Mouse (Mus musculus) limb, embryonic 13.5 days (tissue): Measurements from ENCODE around the gene Sidt1. TPM values are rescaled to one million over a fixed set of nuclear protein-coding genes. Genes with fewer than 3 reads are reported as not detected.

Source experiments
- ATAC-seq: fragments of 200-750 bp; cut with Nextera tagmentation; 2 replicates; pipeline ENCODE4 v1.8.0; 2017; ENCODE audit warnings: low read depth, moderate number of reproducible peaks, moderate TSS enrichment; ENCODE audit not compliant: low FRiP score
- H3K27ac ChIP-seq: fragments of 300-500 bp; sonication (generic); 2 replicates; pipeline ENCODE4 v1.5.1; 2015; ENCODE audit warnings: inconsistent platforms, mild to moderate bottlenecking, moderate library complexity
- H3K27me3 ChIP-seq: fragments of 300-500 bp; sonication (generic); 2 replicates; pipeline ENCODE4 v1.6.1; 2015; ENCODE audit warnings: mild to moderate bottlenecking, inconsistent platforms
- H3K36me3 ChIP-seq: fragments of 300-500 bp; sonication (generic); 2 replicates; pipeline ENCODE4 v1.6.1; 2015; ENCODE audit warnings: inconsistent platforms, mild to moderate bottlenecking, moderate library complexity
- H3K4me1 ChIP-seq: fragments of 300-500 bp; sonication (generic); 2 replicates; pipeline ENCODE4 v1.6.1; 2015; ENCODE audit warnings: inconsistent platforms
- H3K4me2 ChIP-seq: fragments of 300-500 bp; sonication (generic); replicated peaks from 2 replicates; pipeline ENCODE4 v1.6.1; 2015; ENCODE audit warnings: inconsistent platforms, mild to moderate bottlenecking, moderate library complexity
- H3K4me3 ChIP-seq: fragments of 300-500 bp; sonication (generic); 2 replicates; pipeline ENCODE4 v1.5.1; 2015; ENCODE audit warnings: moderate library complexity, mild to moderate bottlenecking, inconsistent platforms
- H3K9ac ChIP-seq: fragments of 300-500 bp; sonication (generic); 2 replicates; pipeline ENCODE4 v1.6.1; 2015; ENCODE audit warnings: mild to moderate bottlenecking, inconsistent platforms
- H3K9me3 ChIP-seq: fragments of 300-500 bp; sonication (generic); 2 replicates; pipeline ENCODE4 v1.6.1; 2016; ENCODE audit warnings: inconsistent platforms
- WGBS: fragments of 180-500 bp; shearing (Covaris S2); methylation state at CpG from one replicate; pipeline ENCODE4 v1.1.7; 2015; 5-methylcytosine and 5-hydroxymethylcytosine counted together
- polyA plus RNA-seq: library from polyadenylated mRNA; unstranded; fragments of >200 nt; fragmentation: Nextera tagmentation; extraction: Ambion mirVana; gene quantifications from 2 replicates; pipeline ENCODE4 v1.2.1, GENCODE M21; 2015

Sidt1 gene
- polyA plus RNA-seq, 1 experiment from 2014 or later, result 0.29 TPM

- Histone ChIP-seq H3K27me3 (no peaks in the 10 kb centered on the region), H3K4me2 (no peak overlapping the region), H3K36me3 (no peaks in the 10 kb centered on the region), H3K9me3 (no peaks in the 10 kb centered on the region), H3K9ac (no peak overlapping the region), H3K27ac (no peak overlapping the region), H3K4me1 (no peaks in the 10 kb centered on the region), H3K4me3 (no peak overlapping the region)
- WGBS, result 84% methylated on average over 7 of the region's 7 CpGs
- no peak for ATAC-seq
Measured at GRCm38 (mm10) chr16:44268541-44269215, 64.3 kb downstream of the Sidt1 start.

DNA sequence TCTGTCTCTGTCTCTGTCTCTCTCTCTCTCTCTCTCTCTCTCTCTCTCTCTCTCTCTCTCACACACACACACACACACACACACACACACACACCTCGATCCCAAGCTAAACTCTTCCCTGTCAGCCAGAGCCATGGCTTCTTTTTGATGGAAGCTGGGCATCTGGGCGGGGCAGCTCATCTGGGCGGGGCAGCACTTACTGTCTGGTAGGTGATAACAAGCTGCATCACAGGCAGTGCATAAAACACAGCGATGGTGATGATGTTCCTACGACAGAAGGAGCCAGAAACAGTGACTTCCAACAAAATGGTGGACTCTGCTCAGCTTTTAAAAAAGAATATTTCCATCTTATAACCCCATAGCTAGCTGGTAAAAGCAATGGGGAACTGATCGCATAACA, 67.4 kb downstream of the Sidt1 start:
- 83% methylated on average over 6 of the region's 6 CpGs for WGBS
- no peaks in the 10 kb centered on the region for H3K36me3 ChIP-seq
- no peak overlapping the region for H3K9ac ChIP-seq
- no peak for ATAC-seq
- H3K4me1 ChIP-seq, result no peaks in the 10 kb centered on the region
- no peaks in the 10 kb centered on the region for H3K9me3 ChIP-seq
- H3K27ac ChIP-seq, result no peak overlapping the region
- no peak overlapping the region for H3K4me3 ChIP-seq
- no peaks in the 10 kb centered on the region for H3K27me3 ChIP-seq
- no peak overlapping the region for H3K4me2 ChIP-seq

DNA sequence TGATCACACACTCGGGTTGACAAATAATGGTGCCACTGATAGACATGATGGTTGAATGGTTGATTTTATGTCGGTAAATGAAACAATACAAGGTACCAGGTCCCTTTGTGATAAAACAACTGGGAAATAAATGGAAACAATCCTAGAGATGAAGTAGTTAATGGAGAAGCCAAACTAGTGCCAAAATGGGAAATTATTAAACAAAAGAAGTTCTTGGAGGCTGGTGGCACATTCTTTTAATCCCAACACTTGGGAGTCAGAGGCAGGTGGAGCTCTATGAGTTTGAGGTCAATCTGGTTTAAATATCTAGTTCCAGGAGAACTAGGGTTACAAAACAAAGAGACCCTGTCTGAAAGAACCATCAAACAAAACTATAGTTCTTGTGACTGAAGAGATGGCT, 68.1 kb downstream of the Sidt1 start:
- Histone ChIP-seq H3K4me3 (no peak overlapping the region), H3K4me1 (no peaks in the 10 kb centered on the region), H3K4me2 (no peak overlapping the region), H3K27me3 (no peaks in the 10 kb centered on the region), H3K9me3 (no peaks in the 10 kb centered on the region), H3K9ac (no peak overlapping the region), H3K27ac (no peak overlapping the region), H3K36me3 (no peaks in the 10 kb centered on the region)
- 88% methylated on average over 2 of the region's 2 CpGs for WGBS
- no peak for ATAC-seq

DNA sequence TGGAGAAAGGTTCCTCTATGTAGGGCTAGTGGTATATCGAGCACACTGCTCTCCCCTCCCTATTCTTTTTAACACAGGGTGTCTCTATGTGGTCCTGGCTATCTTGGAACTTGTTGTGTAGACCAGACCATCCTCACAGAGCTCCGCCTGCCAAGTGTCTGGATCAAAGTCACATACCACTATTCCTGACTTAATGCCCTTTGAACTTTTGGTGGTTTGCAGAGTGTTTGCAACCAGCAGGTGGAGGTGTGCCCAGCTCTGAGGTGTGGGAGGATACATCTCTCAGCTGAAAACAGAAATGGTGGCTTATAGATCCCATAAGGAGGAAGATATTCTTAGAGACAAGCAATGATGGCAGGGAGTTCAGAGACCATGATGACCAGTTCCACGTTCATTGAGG, 75.5 kb downstream of the Sidt1 start:
- ATAC-seq, result no peak
- WGBS, result 77% methylated on average over 3 of the region's 3 CpGs
- no peak overlapping the region for H3K4me2 ChIP-seq
- no peaks in the 10 kb centered on the region for H3K4me1 ChIP-seq
- H3K9me3 ChIP-seq, result 0 out of 2 replicates have a peak, but pooled peaks cover 3% of the 10 kb centered on the region
- no peak overlapping the region for H3K9ac ChIP-seq
- H3K27me3 ChIP-seq, result no peaks in the 10 kb centered on the region
- no peaks in the 10 kb centered on the region for H3K36me3 ChIP-seq
- no peak overlapping the region for H3K27ac ChIP-seq
- no peak overlapping the region for H3K4me3 ChIP-seq

DNA sequence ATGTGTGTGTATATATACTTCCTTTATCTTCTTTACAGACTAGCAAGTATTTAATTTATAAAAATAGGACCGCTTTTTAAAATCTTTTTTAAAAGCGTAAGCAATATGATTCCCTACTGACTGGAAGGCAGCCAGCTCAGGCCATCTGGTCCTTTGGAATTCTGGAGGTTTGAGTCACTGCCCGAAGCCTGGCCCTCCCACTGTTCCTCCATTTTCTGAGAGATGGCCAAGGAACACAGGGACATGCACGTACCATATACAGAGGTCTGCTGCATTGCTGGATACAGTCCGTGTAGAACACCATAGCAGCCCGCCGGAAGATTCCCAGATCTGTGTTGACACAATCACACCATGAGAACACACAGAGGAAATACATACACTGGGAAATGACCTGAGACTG, 78.3 kb downstream of the Sidt1 start:
- no peak overlapping the region for H3K27ac ChIP-seq
- ATAC-seq, result peak; percentile 64
- 68% methylated on average over 7 of the region's 7 CpGs for WGBS

GRCm38 (mm10) chr16:44253797-44254634, 79.0 kb downstream of the Sidt1 start:
- no peak for ATAC-seq

More for the DNA sequence above, 78.3 kb downstream of the Sidt1 start:
- no peak overlapping the region for H3K9ac ChIP-seq
- no peaks in the 10 kb centered on the region for H3K4me1 ChIP-seq
- no peak overlapping the region for H3K4me3 ChIP-seq
- H3K27me3 ChIP-seq, result peaks cover 3% of the 10 kb centered on the region; the same call in 1 of the 2 replicates
- H3K36me3 ChIP-seq, result no peaks in the 10 kb centered on the region
- H3K9me3 ChIP-seq, result 0 out of 2 replicates have a peak, but pooled peaks cover 3% of the 10 kb centered on the region
- no peak overlapping the region for H3K4me2 ChIP-seq

DNA sequence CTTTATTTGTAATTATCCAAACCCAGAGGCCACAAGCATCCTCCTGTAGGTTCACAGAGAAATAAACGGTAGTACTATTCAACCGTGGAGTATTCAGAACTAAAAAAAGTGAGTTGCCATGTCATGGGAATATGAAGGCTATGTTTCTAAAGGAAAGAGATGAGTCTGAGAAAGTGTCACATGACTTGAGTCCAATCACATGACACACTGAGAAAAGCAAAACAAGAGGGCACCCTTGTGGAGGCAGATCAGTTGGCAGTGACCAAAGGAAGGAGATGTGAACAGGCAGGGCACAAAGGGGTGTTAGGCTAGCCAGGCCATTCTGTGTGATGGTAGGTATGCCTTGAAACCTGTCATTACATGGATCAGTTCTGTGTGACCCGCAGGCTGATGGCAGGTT, 80.3 kb downstream of the Sidt1 start:
- 0 out of 2 replicates have a peak, but pooled peaks cover 3% of the 10 kb centered on the region for H3K9me3 ChIP-seq
- 86% methylated on average over 3 of the region's 3 CpGs for WGBS
- H3K36me3 ChIP-seq, result no peaks in the 10 kb centered on the region
- peaks cover 3% of the 10 kb centered on the region; the same call in 1 of the 2 replicates for H3K27me3 ChIP-seq
- H3K4me1 ChIP-seq, result no peaks in the 10 kb centered on the region
- H3K27ac ChIP-seq, result no peak overlapping the region
- H3K4me2 ChIP-seq, result no peak overlapping the region
- no peak overlapping the region for H3K9ac ChIP-seq
- H3K4me3 ChIP-seq, result no peak overlapping the region
- ATAC-seq, result no peak

More at GRCm38 (mm10) chr16:44253797-44254634, 79.0 kb downstream of the Sidt1 start:
- Histone ChIP-seq H3K9ac (no peak overlapping the region), H3K4me3 (no peak overlapping the region), H3K36me3 (no peaks in the 10 kb centered on the region), H3K27me3 (peaks cover 3% of the 10 kb centered on the region; the same call in 1 of the 2 replicates), H3K27ac (no peak overlapping the region), H3K9me3 (0 out of 2 replicates have a peak, but pooled peaks cover 3% of the 10 kb centered on the region), H3K4me1 (no peaks in the 10 kb centered on the region), H3K4me2 (no peak overlapping the region)
- WGBS, result 76% methylated on average over 7 of the region's 7 CpGs

DNA sequence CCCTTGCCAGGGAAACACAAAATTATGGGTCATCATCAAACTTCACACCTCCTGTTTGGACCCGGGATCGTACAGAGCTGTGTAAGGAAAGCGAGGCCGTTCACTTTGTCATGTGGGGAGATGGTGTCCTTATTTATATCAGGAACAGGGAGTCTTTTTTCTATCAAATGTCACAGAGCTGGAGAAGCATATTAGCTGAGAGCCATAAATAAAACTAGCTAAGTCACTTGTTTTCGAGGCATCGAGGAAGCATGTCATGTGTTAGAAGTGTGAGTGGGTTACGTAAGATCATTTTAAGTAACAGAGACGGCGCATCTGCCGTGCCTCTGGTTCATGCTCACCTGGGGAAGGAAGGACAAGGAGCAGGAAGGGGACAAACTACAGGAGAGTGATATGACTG, 83.0 kb downstream of the Sidt1 start:
- H3K36me3 ChIP-seq, result no peaks in the 10 kb centered on the region
- no peak for ATAC-seq
- H3K27me3 ChIP-seq, result peaks cover 3% of the 10 kb centered on the region; the same call in 1 of the 2 replicates
- H3K27ac ChIP-seq, result no peak overlapping the region
- H3K4me1 ChIP-seq, result no peaks in the 10 kb centered on the region
- no peak overlapping the region for H3K4me3 ChIP-seq
- 0 out of 2 replicates have a peak, but pooled peaks cover 8% of the 10 kb centered on the region for H3K9me3 ChIP-seq
- 83% methylated on average over 10 of the region's 10 CpGs for WGBS
- H3K4me2 ChIP-seq, result no peak overlapping the region
- no peak overlapping the region for H3K9ac ChIP-seq

DNA sequence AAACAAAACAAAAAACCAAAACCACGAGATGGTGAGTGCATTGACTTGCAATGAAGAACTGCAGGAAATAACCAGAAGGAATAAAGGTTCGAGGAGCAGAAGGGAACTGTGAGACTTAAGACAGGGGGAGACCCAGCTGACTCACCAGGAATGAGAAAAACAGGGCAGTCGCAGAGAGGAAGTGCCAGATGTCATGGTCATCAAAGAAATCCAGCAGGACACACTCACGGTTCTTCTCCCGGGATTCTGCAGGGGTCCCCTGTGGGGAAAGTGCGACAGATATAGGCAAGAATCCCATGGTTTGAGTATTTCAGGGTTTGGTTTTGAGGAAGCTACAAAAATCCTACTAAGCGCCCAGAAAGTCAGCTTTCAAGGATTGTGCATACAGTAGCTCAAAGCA, 89.7 kb downstream of the Sidt1 start:
- 65% methylated on average over 7 of the region's 7 CpGs for WGBS
- no peak overlapping the region for H3K9ac ChIP-seq
- H3K27me3 ChIP-seq, result no peaks in the 10 kb centered on the region
- no peak for ATAC-seq
- H3K4me1 ChIP-seq, result 0 out of 2 replicates have a peak, but pooled peaks cover 4% of the 10 kb centered on the region
- 0 out of 2 replicates have a peak, but pooled peaks cover 5% of the 10 kb centered on the region for H3K9me3 ChIP-seq
- H3K4me3 ChIP-seq, result no peak overlapping the region
- no peak overlapping the region for H3K4me2 ChIP-seq
- H3K27ac ChIP-seq, result no peak overlapping the region; the same call in 1 of the 2 replicates
- H3K36me3 ChIP-seq, result no peaks in the 10 kb centered on the region

GRCm38 (mm10) chr16:44242633-44243032, 90.4 kb downstream of the Sidt1 start:
- ATAC-seq, result no peak; the same call in 1 of the 2 replicates
- no peak overlapping the region for H3K4me3 ChIP-seq
- 0 out of 2 replicates have a peak, but pooled peaks cover 5% of the 10 kb centered on the region for H3K9me3 ChIP-seq
- H3K9ac ChIP-seq, result no peak overlapping the region
- H3K36me3 ChIP-seq, result no peaks in the 10 kb centered on the region
- H3K4me1 ChIP-seq, result 0 out of 2 replicates have a peak, but pooled peaks cover 4% of the 10 kb centered on the region
- 8% methylated on average over 1 of the region's 1 CpGs for WGBS
- H3K27me3 ChIP-seq, result no peaks in the 10 kb centered on the region
- no peak overlapping the region for H3K4me2 ChIP-seq
- H3K27ac ChIP-seq, result no peak overlapping the region

DNA sequence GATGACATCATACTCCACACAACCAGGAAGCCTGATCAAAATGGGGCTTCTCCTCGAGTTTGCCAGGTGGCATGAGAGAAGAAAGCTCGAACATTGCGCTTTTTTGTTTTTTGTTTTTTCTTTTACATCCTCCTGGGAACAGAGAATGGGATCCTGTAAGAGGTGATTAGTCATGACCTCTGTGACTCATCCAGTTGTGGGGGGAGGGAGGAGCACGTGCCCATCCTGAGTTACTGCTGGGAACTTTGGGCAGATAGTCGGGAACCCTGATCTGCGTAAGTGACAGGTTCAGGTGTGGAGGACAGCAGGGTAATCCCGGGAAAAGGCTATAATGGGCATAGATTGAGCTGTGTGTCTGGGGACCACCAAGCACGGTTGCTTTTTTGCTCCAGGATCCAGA, 92.6 kb downstream of the Sidt1 start:
- no peak overlapping the region for H3K4me3 ChIP-seq
- H3K36me3 ChIP-seq, result no peaks in the 10 kb centered on the region
- H3K9ac ChIP-seq, result no peak overlapping the region
- H3K27ac ChIP-seq, result no peak overlapping the region
- no peaks in the 10 kb centered on the region for H3K27me3 ChIP-seq
- no peak overlapping the region for H3K4me2 ChIP-seq
- H3K9me3 ChIP-seq, result no peaks in the 10 kb centered on the region
- WGBS, result 66% methylated on average over 8 of the region's 8 CpGs
- ATAC-seq, result no peak
- H3K4me1 ChIP-seq, result 0 out of 2 replicates have a peak, but pooled peaks cover 4% of the 10 kb centered on the region

- H3K36me3 ChIP-seq, result no peaks in the 10 kb centered on the region
- no peak overlapping the region for H3K27ac ChIP-seq
- no peaks in the 10 kb centered on the region for H3K9me3 ChIP-seq
- H3K4me1 ChIP-seq, result 0 out of 2 replicates have a peak, but pooled peaks cover 4% of the 10 kb centered on the region
- no peak overlapping the region for H3K9ac ChIP-seq
- H3K27me3 ChIP-seq, result no peaks in the 10 kb centered on the region
- H3K4me2 ChIP-seq, result no peak overlapping the region
- peak; percentile 85 for ATAC-seq
- WGBS, result 39% methylated on average over 10 of the region's 10 CpGs
- no peak overlapping the region for H3K4me3 ChIP-seq
Measured at GRCm38 (mm10) chr16:44238835-44239263, 94.1 kb downstream of the Sidt1 start.
